Mouse (Mus musculus) E14TG2a.4 (cell line): Measurements from ENCODE around the gene Nkx2-3.

Experiments
- H3K27me3 ChIP-seq: 2 replicates; pipeline ENCODE4 v1.6.1; 2014; ENCODE audit warnings: low read length, control low read depth; ENCODE audit not compliant: insufficient read depth
- H3K36me3 ChIP-seq: 2 replicates; pipeline ENCODE4 v1.6.1; 2014; ENCODE audit warnings: low read length, control low read depth; ENCODE audit not compliant: insufficient read depth
- H3K4me1 ChIP-seq: replicated peaks from 2 replicates; pipeline ENCODE4 v1.6.1; 2014; ENCODE audit warnings: low read depth, low read length, control low read depth
- H3K4me3 ChIP-seq: replicated peaks from 2 replicates; pipeline ENCODE4 v1.5.1; 2014; ENCODE audit warnings: mild to moderate bottlenecking, low read length
- H3K9me3 ChIP-seq: 2 replicates; pipeline ENCODE4 v1.6.1; 2014; ENCODE audit warnings: low read length, control low read depth
- CTCF ChIP-seq: conservative IDR thresholded peaks from 2 replicates; pipeline ENCODE4 v1.5.1; 2014; ENCODE audit warnings: low read length
- NANOG ChIP-seq: IDR thresholded peaks from 2 replicates; pipeline ENCODE4 v1.6.1; 2014; ENCODE audit warnings: borderline replicate concordance, low read length, mixed read lengths
- POU5F1 ChIP-seq: IDR thresholded peaks from 2 replicates; pipeline ENCODE4 v1.6.1; 2014; ENCODE audit warnings: low read length, borderline replicate concordance

Gene Nkx2-3

DNA sequence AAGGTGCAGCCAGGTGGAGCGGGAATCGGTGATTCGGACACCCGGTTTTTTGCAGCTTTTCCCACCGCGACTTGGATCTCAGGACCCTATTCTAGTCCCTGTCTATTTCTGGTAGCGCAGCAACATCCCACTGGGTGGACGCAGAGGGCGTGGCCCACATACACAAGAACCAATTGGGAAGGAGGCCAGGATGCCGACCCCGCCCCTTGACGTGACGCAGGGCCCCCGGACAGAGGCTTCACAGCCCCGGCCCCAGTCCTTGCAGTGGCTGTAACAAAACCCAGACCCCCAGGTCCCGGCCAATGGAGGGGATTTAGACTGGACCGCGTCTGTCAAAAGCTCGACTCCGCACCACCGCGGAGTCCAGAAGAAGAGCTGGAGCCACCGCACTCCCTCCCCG is at the start of gene Nkx2-3:
TSS of gene Nkx2-3 (plus strand) at position 275 of the 400 bp plus-strand sequence.
- peaks cover 97% of the 10 kb centered on the region for H3K27me3 ChIP-seq
- no peaks in the 10 kb centered on the region for H3K36me3 ChIP-seq
- H3K4me1 ChIP-seq, result peaks cover 70% of the 10 kb centered on the region
- TF ChIP-seq POU5F1, result no peak
- no peak for TF ChIP-seq NANOG
- no peak for TF ChIP-seq CTCF
- no peaks in the 10 kb centered on the region for H3K9me3 ChIP-seq
- H3K4me3 ChIP-seq, result peak within 1 kb of the TSS; percentile 70

DNA sequence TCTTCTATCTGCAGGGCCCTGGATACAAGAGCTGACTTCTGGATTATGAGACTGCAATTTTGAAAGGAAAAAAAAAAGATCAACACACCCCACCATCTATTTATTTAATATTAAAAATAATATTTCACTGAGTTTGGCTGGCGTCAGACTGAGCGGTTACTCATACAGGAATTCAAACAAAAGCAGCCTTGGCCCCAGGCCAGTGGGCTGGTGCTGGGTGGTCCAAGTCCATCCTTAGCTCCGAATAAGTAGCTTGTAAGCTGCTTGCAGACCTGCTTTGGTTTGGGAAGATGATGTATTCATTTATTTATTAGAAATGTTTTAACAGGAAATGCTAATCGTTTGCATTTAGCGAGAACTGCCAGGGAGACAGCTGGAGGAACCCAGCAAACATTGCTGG is 49.0 kb upstream of the Nkx2-3 start:
- TF ChIP-seq CTCF (no peak), NANOG (no peak), POU5F1 (no peak)
- Histone ChIP-seq H3K4me3 (no peak overlapping the region), H3K36me3 (no peaks in the 10 kb centered on the region), H3K27me3 (peaks cover 15% of the 10 kb centered on the region), H3K9me3 (no peaks in the 10 kb centered on the region), H3K4me1 (no peaks in the 10 kb centered on the region)

DNA sequence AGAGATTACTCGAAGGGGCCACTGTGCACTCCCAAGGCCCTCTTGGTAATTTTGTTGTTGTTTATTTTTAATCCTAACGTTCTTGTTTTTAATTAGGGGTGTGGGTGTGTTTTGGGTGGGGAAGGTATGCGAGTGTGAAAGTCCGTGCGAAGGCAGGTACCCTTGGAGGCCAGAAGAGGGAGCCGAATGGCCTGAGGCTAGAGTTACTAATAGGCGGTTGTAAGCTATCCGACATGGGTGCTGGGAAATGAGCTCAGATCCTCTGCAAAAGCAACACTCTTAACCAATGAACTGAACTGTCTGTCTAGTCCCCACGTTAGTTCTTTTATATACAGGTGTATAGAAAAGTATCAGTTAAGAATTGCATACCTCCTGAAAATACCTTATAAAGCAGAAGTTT is 43.8 kb upstream of the Nkx2-3 start:
- no peaks in the 10 kb centered on the region for H3K36me3 ChIP-seq
- H3K4me1 ChIP-seq, result peaks cover 7% of the 10 kb centered on the region
- H3K4me3 ChIP-seq, result no peak overlapping the region
- H3K27me3 ChIP-seq, result peaks cover 41% of the 10 kb centered on the region
- TF ChIP-seq POU5F1 (no peak), CTCF (peak; percentile 41)
- no peaks in the 10 kb centered on the region for H3K9me3 ChIP-seq

DNA sequence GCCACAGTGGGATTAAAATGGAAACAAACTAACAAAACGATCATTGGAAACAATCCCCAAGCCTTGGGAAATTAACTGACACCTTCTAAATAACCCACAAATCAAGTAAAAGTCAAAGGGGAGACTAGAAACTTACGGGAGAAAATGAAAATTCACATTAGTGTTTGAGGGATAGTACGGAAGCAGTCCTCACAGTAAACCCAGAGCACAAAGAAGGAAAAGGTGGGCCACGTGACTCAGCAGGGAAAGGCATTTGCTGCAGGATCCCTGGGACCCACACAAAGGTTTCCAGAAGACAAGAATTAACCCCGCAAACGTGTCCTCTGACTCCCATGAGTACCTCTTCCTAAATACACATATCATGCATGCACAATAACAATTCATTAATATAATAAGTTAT is 43.0 kb upstream of the Nkx2-3 start:
- H3K9me3 ChIP-seq, result no peaks in the 10 kb centered on the region
- TF ChIP-seq NANOG (no peak), POU5F1 (no peak), CTCF (no peak)
- H3K27me3 ChIP-seq, result peaks cover 47% of the 10 kb centered on the region
- no peaks in the 10 kb centered on the region for H3K36me3 ChIP-seq
- H3K4me3 ChIP-seq, result no peak overlapping the region
- peaks cover 7% of the 10 kb centered on the region for H3K4me1 ChIP-seq

DNA sequence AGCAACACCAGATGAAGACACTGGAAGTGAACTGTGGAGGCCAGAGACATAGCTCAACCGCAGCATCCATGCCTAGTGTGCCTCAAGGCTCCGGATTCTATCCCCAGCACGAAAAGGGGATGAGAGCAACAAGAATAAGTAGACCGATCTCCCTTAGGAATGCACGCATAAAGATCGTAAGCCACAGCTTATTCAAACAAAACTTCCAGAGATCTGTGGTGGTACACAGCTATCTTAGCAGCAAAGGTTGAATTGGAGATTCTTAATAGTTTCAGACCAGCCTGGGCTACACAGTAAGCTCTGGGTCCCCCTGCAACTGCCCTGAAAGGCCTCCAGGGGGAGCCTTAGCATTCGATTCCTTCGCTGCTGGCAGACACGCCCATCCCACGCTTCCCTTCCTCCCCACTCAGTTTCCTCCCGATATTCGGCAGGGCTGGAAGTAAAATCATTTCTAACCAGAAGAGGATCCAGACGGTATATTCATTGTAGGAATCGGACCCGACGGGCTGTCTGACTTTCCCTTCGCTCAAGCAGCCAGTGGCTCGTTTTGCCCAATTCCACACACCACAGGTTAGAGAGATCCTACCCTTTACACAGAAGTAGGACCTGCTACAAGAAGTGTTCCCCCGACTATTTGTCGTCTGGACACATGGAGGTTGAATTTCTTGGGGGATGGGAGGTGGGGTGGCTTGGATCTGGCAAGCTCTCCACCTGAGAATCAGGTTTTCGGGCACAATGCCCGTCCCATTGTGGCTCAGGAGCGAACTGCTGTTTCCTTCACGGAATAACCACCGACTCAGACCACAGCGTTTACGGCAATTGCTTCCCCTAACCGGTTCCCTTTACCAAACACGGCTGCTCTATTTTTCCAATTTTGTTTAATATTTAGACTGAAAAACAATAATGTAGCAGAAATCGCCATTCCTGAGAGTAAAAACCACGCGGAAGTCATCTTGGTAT is 41.0 kb upstream of the Nkx2-3 start:
- peak overlapping the region; percentile 62 for H3K4me3 ChIP-seq
- H3K9me3 ChIP-seq, result no peaks in the 10 kb centered on the region
- H3K4me1 ChIP-seq, result peaks cover 7% of the 10 kb centered on the region
- peaks cover 47% of the 10 kb centered on the region for H3K27me3 ChIP-seq
- H3K36me3 ChIP-seq, result no peaks in the 10 kb centered on the region
- TF ChIP-seq CTCF (peak; percentile 94), NANOG (no peak)

DNA sequence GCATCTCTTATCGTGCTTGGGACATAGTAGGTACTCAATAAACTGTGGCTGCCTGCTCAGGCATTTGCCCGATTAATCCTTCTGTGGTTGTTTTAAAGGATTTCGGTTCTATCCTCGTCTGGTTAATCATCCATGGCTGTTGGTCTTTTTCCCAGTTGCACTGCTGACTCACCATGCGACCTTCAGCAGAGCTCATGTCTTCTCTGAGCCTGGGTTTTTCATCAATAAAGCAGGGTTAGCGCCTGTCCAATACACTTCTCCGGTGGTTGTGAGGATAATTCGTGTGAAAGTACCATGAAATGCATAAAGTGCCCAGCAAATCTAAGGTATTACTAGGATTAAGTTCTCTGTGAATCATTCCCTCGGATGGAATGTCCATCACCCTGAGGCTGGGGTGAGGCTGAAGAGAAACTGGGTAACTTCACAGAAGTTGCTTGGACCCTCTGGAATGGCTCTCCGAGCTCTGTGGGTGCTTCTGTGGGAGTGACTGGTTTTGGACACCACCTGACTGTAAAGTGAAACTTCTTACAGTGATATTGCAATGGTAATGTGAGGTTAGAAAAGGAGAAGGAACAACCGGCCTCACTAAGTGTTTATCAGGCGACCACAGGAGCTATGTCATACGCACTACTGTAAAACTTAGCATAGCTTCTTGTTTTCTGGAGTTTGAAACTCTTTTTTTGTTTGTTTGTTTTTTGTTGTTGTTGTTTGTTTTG is 32.9 kb upstream of the Nkx2-3 start:
- H3K36me3 ChIP-seq, result no peaks in the 10 kb centered on the region
- peaks cover 19% of the 10 kb centered on the region for H3K4me1 ChIP-seq
- H3K27me3 ChIP-seq, result peaks cover 29% of the 10 kb centered on the region
- TF ChIP-seq NANOG (no peak), POU5F1 (no peak), CTCF (no peak)
- no peak overlapping the region for H3K4me3 ChIP-seq
- no peaks in the 10 kb centered on the region for H3K9me3 ChIP-seq

DNA sequence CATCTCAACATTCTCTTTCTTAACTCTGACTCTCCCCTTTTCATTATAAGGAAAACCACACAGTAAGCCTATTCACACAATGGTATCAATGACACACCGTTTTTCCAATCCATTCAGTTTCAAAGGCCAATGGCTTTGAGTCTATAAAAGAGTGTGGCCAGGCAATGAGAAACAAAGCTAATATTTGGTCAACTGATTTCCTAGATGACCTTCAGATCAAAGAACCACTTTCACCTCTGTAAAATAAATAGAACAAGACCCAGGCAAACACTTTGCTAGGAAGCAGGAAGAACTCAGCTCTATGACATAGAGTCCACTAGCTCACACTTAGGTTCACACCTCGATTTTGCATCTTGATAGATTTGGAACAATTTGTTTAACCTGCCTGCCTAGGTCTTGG is 30.9 kb upstream of the Nkx2-3 start:
- Histone ChIP-seq H3K27me3 (peaks cover 39% of the 10 kb centered on the region), H3K36me3 (no peaks in the 10 kb centered on the region), H3K9me3 (no peaks in the 10 kb centered on the region), H3K4me1 (peaks cover 31% of the 10 kb centered on the region), H3K4me3 (no peak overlapping the region)
- TF ChIP-seq POU5F1, result no peak
- TF ChIP-seq CTCF, result no peak
- TF ChIP-seq NANOG, result no peak

DNA sequence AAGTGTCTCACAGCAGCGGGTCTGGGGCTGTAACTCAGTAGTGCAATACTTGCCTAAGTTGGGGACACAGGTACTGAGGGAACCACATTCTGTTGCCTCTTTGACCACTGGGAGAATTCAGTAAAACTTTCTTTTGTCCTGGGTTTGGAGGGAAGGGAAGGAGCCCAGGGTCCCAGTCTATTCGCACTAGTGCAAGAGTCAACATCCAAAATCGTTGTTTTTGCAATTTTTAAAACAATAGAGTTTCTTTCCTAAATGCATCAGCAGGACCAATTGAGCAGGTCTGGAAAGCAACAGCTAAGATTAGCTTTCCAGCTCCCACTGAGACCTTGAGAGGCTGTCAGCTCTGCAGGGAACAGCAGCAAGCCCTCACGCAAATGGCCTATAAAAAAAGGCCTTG is 28.9 kb upstream of the Nkx2-3 start:
- no peaks in the 10 kb centered on the region for H3K36me3 ChIP-seq
- TF ChIP-seq POU5F1 (no peak), NANOG (no peak), CTCF (no peak)
- no peaks in the 10 kb centered on the region for H3K9me3 ChIP-seq
- peaks cover 51% of the 10 kb centered on the region for H3K27me3 ChIP-seq
- no peak overlapping the region for H3K4me3 ChIP-seq
- H3K4me1 ChIP-seq, result peaks cover 31% of the 10 kb centered on the region
